Mouse (Mus musculus): Measurements from ENCODE around the gene Cxadr. TPM values are rescaled to one million over a fixed set of nuclear protein-coding genes. Genes with fewer than 3 reads are reported as not detected.

Cxadr gene
- polyA plus RNA-seq, 1 experiment from 2014 or later = 37.7 TPM

- Histone ChIP-seq H3K36me3 (no peaks in the 10 kb centered on the region), H3K4me3 (no peak overlapping the region), H3K4me1 (peaks cover 21% of the 10 kb centered on the region; the same call in 1 of the 2 replicates), H3K9ac (no peak overlapping the region), H3K4me2 (replicated peaks) (no peak overlapping the region), H3K9me3 (no peaks in the 10 kb centered on the region), H3K27me3 (no peaks in the 10 kb centered on the region), H3K27ac (no peak overlapping the region)
- no peak for ATAC-seq (ENCODE audit: insufficient number of reproducible peaks, insufficient read depth, low FRiP score, low TSS enrichment)
- 80% methylated on average over 6 of the region's 6 CpGs for WGBS
These were observed 8.0 kb downstream of the Cxadr start for GRCm38 (mm10) chr16:78309258-78309657.

- WGBS = 43% methylated on average over 16 of the region's 16 CpGs
- H3K4me2 ChIP-seq (replicated peaks) = no peak overlapping the region
- no peaks in the 10 kb centered on the region for H3K36me3 ChIP-seq
- H3K9me3 ChIP-seq = no peaks in the 10 kb centered on the region
- ATAC-seq (ENCODE audit: insufficient number of reproducible peaks, insufficient read depth, low FRiP score, low TSS enrichment) = no peak
- no peak overlapping the region for H3K4me3 ChIP-seq
- H3K27me3 ChIP-seq = no peaks in the 10 kb centered on the region
- no peak overlapping the region for H3K9ac ChIP-seq
- H3K4me1 ChIP-seq = peaks cover 27% of the 10 kb centered on the region; the same call in 1 of the 2 replicates
- H3K27ac ChIP-seq = no peak overlapping the region
These were observed 12.0 kb downstream of the Cxadr start for GRCm38 (mm10) chr16:78313135-78313887.

- H3K4me2 ChIP-seq (replicated peaks) = no peak overlapping the region
- H3K9me3 ChIP-seq = no peaks in the 10 kb centered on the region
These were observed 12.7 kb downstream of the Cxadr start for GRCm38 (mm10) chr16:78314026-78314425.

GRCm38 (mm10) chr16:78316849-78317248 lies 15.6 kb downstream of the Cxadr start:
- no peak for ATAC-seq (ENCODE audit: insufficient number of reproducible peaks, insufficient read depth, low FRiP score, low TSS enrichment)

More at GRCm38 (mm10) chr16:78314026-78314425, 12.7 kb downstream of the Cxadr start:
- no peaks in the 10 kb centered on the region for H3K27me3 ChIP-seq
- peaks cover 27% of the 10 kb centered on the region; the same call in 1 of the 2 replicates for H3K4me1 ChIP-seq
- no peak overlapping the region for H3K4me3 ChIP-seq
- no peak for ATAC-seq (ENCODE audit: insufficient number of reproducible peaks, insufficient read depth, low FRiP score, low TSS enrichment)
- no peak overlapping the region for H3K27ac ChIP-seq
- WGBS = 44% methylated on average over 6 of the region's 6 CpGs
- no peak overlapping the region for H3K9ac ChIP-seq
- H3K36me3 ChIP-seq = no peaks in the 10 kb centered on the region

GRCm38 (mm10) chr16:78317960-78318359 lies 16.7 kb downstream of the Cxadr start:
- no peak for ATAC-seq (ENCODE audit: insufficient number of reproducible peaks, insufficient read depth, low FRiP score, low TSS enrichment)
- Histone ChIP-seq H3K4me1 (peaks cover 31% of the 10 kb centered on the region), H3K27ac (no peak overlapping the region), H3K36me3 (no peaks in the 10 kb centered on the region), H3K4me2 (replicated peaks) (no peak overlapping the region), H3K27me3 (no peaks in the 10 kb centered on the region), H3K9ac (no peak overlapping the region), H3K4me3 (no peak overlapping the region), H3K9me3 (no peaks in the 10 kb centered on the region)
- 71% methylated on average over 7 of the region's 7 CpGs for WGBS

More at GRCm38 (mm10) chr16:78316849-78317248, 15.6 kb downstream of the Cxadr start:
- Histone ChIP-seq H3K9ac (no peak overlapping the region), H3K4me1 (peaks cover 29% of the 10 kb centered on the region; the same call in 1 of the 2 replicates), H3K27ac (no peak overlapping the region), H3K36me3 (no peaks in the 10 kb centered on the region), H3K27me3 (no peaks in the 10 kb centered on the region), H3K4me2 (replicated peaks) (no peak overlapping the region), H3K9me3 (no peaks in the 10 kb centered on the region), H3K4me3 (no peak overlapping the region)
- 85% methylated on average over 9 of the region's 9 CpGs for WGBS

- no peak for ATAC-seq (ENCODE audit: insufficient number of reproducible peaks, insufficient read depth, low FRiP score, low TSS enrichment)
- no peak overlapping the region for H3K9ac ChIP-seq
- no peak overlapping the region for H3K27ac ChIP-seq
- H3K9me3 ChIP-seq = no peaks in the 10 kb centered on the region
- H3K4me1 ChIP-seq = peaks cover 15% of the 10 kb centered on the region
- no peaks in the 10 kb centered on the region for H3K27me3 ChIP-seq
- no peak overlapping the region for H3K4me3 ChIP-seq
- no peaks in the 10 kb centered on the region for H3K36me3 ChIP-seq
- WGBS = 77% methylated on average over 7 of the region's 7 CpGs
- no peak overlapping the region for H3K4me2 ChIP-seq (replicated peaks)
These were observed 18.4 kb downstream of the Cxadr start for GRCm38 (mm10) chr16:78319711-78320110.

- Histone ChIP-seq H3K27me3 (no peaks in the 10 kb centered on the region), H3K9ac (no peak overlapping the region), H3K4me1 (peaks cover 15% of the 10 kb centered on the region), H3K4me3 (no peak overlapping the region), H3K4me2 (replicated peaks) (no peak overlapping the region), H3K9me3 (no peaks in the 10 kb centered on the region), H3K27ac (no peak overlapping the region), H3K36me3 (0 out of 2 replicates have a peak, but pooled peaks cover 5% of the 10 kb centered on the region)
- 15% methylated on average over 7 of the region's 7 CpGs for WGBS
- ATAC-seq (ENCODE audit: insufficient number of reproducible peaks, insufficient read depth, low FRiP score, low TSS enrichment) = no peak
These were observed 20.3 kb downstream of the Cxadr start for GRCm38 (mm10) chr16:78321559-78321958.

GRCm38 (mm10) chr16:78322140-78322539 lies 20.9 kb downstream of the Cxadr start:
- Histone ChIP-seq H3K4me3 (no peak overlapping the region), H3K36me3 (0 out of 2 replicates have a peak, but pooled peaks cover 5% of the 10 kb centered on the region), H3K27me3 (no peaks in the 10 kb centered on the region), H3K9me3 (no peaks in the 10 kb centered on the region), H3K4me1 (peaks cover 15% of the 10 kb centered on the region), H3K4me2 (replicated peaks) (0 out of 2 replicates have a peak overlapping the region, but pooled peaks have one; percentile 14), H3K9ac (no peak overlapping the region), H3K27ac (no peak overlapping the region)
- WGBS = 50% methylated on average over 7 of the region's 7 CpGs
- ATAC-seq (ENCODE audit: insufficient number of reproducible peaks, insufficient read depth, low FRiP score, low TSS enrichment) = no peak

- Histone ChIP-seq H3K27me3 (no peaks in the 10 kb centered on the region), H3K4me1 (peaks cover 12% of the 10 kb centered on the region), H3K27ac (no peak overlapping the region), H3K4me3 (no peak overlapping the region), H3K9ac (no peak overlapping the region), H3K9me3 (no peaks in the 10 kb centered on the region), H3K36me3 (0 out of 2 replicates have a peak, but pooled peaks cover 21% of the 10 kb centered on the region), H3K4me2 (replicated peaks) (no peak overlapping the region)
- no peak for ATAC-seq (ENCODE audit: insufficient number of reproducible peaks, insufficient read depth, low FRiP score, low TSS enrichment)
- WGBS = 76% methylated on average over 27 of the region's 27 CpGs
These were observed 24.9 kb downstream of the Cxadr start for GRCm38 (mm10) chr16:78325972-78326848.

- ATAC-seq (ENCODE audit: insufficient number of reproducible peaks, insufficient read depth, low FRiP score, low TSS enrichment) = no peak
- no peak overlapping the region for H3K27ac ChIP-seq
- no peaks in the 10 kb centered on the region for H3K27me3 ChIP-seq
- no peak overlapping the region for H3K4me3 ChIP-seq
- no peaks in the 10 kb centered on the region for H3K9me3 ChIP-seq
- peaks cover 2% of the 10 kb centered on the region for H3K4me1 ChIP-seq
- H3K4me2 ChIP-seq (replicated peaks) = no peak overlapping the region
- WGBS = 89% methylated on average over 7 of the region's 7 CpGs
- 0 out of 2 replicates have a peak, but pooled peaks cover 21% of the 10 kb centered on the region for H3K36me3 ChIP-seq
- no peak overlapping the region for H3K9ac ChIP-seq
These were observed 26.3 kb downstream of the Cxadr start for GRCm38 (mm10) chr16:78327562-78327961.

GRCm38 (mm10) chr16:78327999-78328398 lies 26.7 kb downstream of the Cxadr start:
- Histone ChIP-seq H3K4me3 (no peak overlapping the region), H3K9ac (no peak overlapping the region), H3K4me2 (replicated peaks) (no peak overlapping the region), H3K9me3 (no peaks in the 10 kb centered on the region), H3K36me3 (peaks cover 24% of the 10 kb centered on the region; the same call in 1 of the 2 replicates), H3K27ac (no peak overlapping the region), H3K4me1 (no peaks in the 10 kb centered on the region), H3K27me3 (no peaks in the 10 kb centered on the region)
- 89% methylated on average over 12 of the region's 12 CpGs for WGBS
- ATAC-seq (ENCODE audit: insufficient number of reproducible peaks, insufficient read depth, low FRiP score, low TSS enrichment) = no peak

Data from embryonic facial prominence, embryonic 12.5 days (tissue).